Mouse (Mus musculus): ENCODE measurements at regions not wholly inside any gene's neighbourhood (a gene's known extent, or its start where the extent isn't known, plus 50 kb on each side); places are given as distances from the start of the nearest gene placed in this dataset.

- no peaks in the 10 kb centered on the region for H3K4me1 ChIP-seq
- H3K27ac ChIP-seq, result no peak overlapping the region
- H3K4me2 ChIP-seq, result peak overlapping the region; percentile 43
- no peaks in the 10 kb centered on the region for H3K9me3 ChIP-seq
- no peaks in the 10 kb centered on the region for H3K36me3 ChIP-seq
- H3K9ac ChIP-seq, result no peak overlapping the region
- no peak overlapping the region for H3K4me3 ChIP-seq (replicated peaks)
- WGBS, result 21% methylated on average over 26 of the region's 26 CpGs
- no peaks in the 10 kb centered on the region for H3K27me3 ChIP-seq (replicated peaks)
- ATAC-seq (ENCODE audit: insufficient read depth, low FRiP score, low read depth), result no peak
These were observed 118.6 kb upstream of the Gm37988 start for GRCm38 (mm10) chr1:4689096-4689495.

GRCm38 (mm10) chr1:4703316-4703715, 104.4 kb upstream of the Gm37988 start:
- Histone ChIP-seq H3K4me3 (replicated peaks) (no peak overlapping the region), H3K36me3 (no peaks in the 10 kb centered on the region), H3K27me3 (replicated peaks) (no peaks in the 10 kb centered on the region), H3K4me1 (no peaks in the 10 kb centered on the region), H3K9ac (no peak overlapping the region), H3K4me2 (no peak overlapping the region), H3K27ac (no peak overlapping the region), H3K9me3 (no peaks in the 10 kb centered on the region)
- 68% methylated on average over 3 of the region's 3 CpGs for WGBS
- no peak for ATAC-seq (ENCODE audit: insufficient read depth, low FRiP score, low read depth)

- Histone ChIP-seq H3K4me3 (replicated peaks) (no peak overlapping the region), H3K4me1 (no peaks in the 10 kb centered on the region), H3K36me3 (no peaks in the 10 kb centered on the region), H3K4me2 (no peak overlapping the region), H3K9ac (no peak overlapping the region), H3K27ac (no peak overlapping the region), H3K9me3 (no peaks in the 10 kb centered on the region), H3K27me3 (replicated peaks) (no peaks in the 10 kb centered on the region)
- WGBS, result 73% methylated on average over 6 of the region's 6 CpGs
- no peak for ATAC-seq (ENCODE audit: insufficient read depth, low FRiP score, low read depth)
These were observed 101.5 kb upstream of the Gm37988 start for GRCm38 (mm10) chr1:4706171-4706570.

GRCm38 (mm10) chr1:4722333-4722931, 85.3 kb upstream of the Gm37988 start:
- ATAC-seq (ENCODE audit: insufficient read depth, low FRiP score, low read depth), result peak; percentile 77
- WGBS, result 74% methylated on average over 10 of the region's 10 CpGs
- Histone ChIP-seq H3K9ac (no peak overlapping the region), H3K27me3 (replicated peaks) (no peaks in the 10 kb centered on the region), H3K4me1 (no peaks in the 10 kb centered on the region), H3K4me3 (replicated peaks) (no peak overlapping the region), H3K9me3 (no peaks in the 10 kb centered on the region), H3K27ac (0 out of 2 replicates have a peak overlapping the region, but pooled peaks have one; percentile 3), H3K36me3 (no peaks in the 10 kb centered on the region), H3K4me2 (no peak overlapping the region)

Measured in stomach, embryonic 15.5 days (tissue).